Mouse (Mus musculus) stomach, embryonic 16.5 days (tissue): Measurements from ENCODE around the gene Npr1. TPM values are rescaled to one million over a fixed set of nuclear protein-coding genes. Genes with fewer than 3 reads are reported as not detected.
A peak's percentile ranks its signal among the peaks of the same experiment; 100 is the strongest.

Experiments used
- ATAC-seq: fragments of 200-750 bp; cut with Nextera tagmentation; 2 replicates; pipeline ENCODE4 v1.8.0; 2017; ENCODE audit warnings: moderate number of reproducible peaks, moderate TSS enrichment; ENCODE audit not compliant: insufficient read depth, low FRiP score
- H3K27ac ChIP-seq: fragments of 300-500 bp; sonication (generic); 2 replicates; pipeline ENCODE4 v1.5.1; 2014; ENCODE audit warnings: low read length
- H3K27me3 ChIP-seq: fragments of 300-500 bp; sonication (generic); 2 replicates; pipeline ENCODE4 v1.6.1; 2014; ENCODE audit warnings: low read length, control low read depth, mixed read lengths; ENCODE audit not compliant: control insufficient read depth, insufficient read depth
- H3K36me3 ChIP-seq: fragments of 300-500 bp; sonication (generic); 2 replicates; pipeline ENCODE4 v1.6.1; 2014; ENCODE audit warnings: low read length; ENCODE audit not compliant: control insufficient read depth, insufficient read depth
- H3K4me1 ChIP-seq: fragments of 300-500 bp; sonication (generic); 2 replicates; pipeline ENCODE4 v1.6.1; 2014; ENCODE audit warnings: low read length, control low read depth, mixed read lengths; ENCODE audit not compliant: control insufficient read depth, insufficient read depth
- H3K4me2 ChIP-seq: fragments of 300-500 bp; sonication (generic); 2 replicates; pipeline ENCODE4 v1.6.1; 2014; ENCODE audit warnings: low read depth, low read length, mixed read lengths
- H3K4me3 ChIP-seq: fragments of 300-500 bp; sonication (generic); replicated peaks from 2 replicates; pipeline ENCODE4 v1.5.1; 2014; ENCODE audit warnings: mild to moderate bottlenecking, low read length
- H3K9ac ChIP-seq: fragments of 300-500 bp; sonication (generic); 2 replicates; pipeline ENCODE4 v1.6.1; 2014; ENCODE audit warnings: low read length
- H3K9me3 ChIP-seq: fragments of 300-500 bp; sonication (generic); replicated peaks from 2 replicates; pipeline ENCODE4 v1.6.1; 2016; ENCODE audit warnings: low read length, control low read depth; ENCODE audit not compliant: control insufficient read depth
- WGBS: fragments of 180-500 bp; shearing (Covaris S2); extraction: QIAGEN DNeasy Blood & Tissue Kit; methylation state at CpG from one replicate; pipeline ENCODE4 v1.1.7; 2014; 5-methylcytosine and 5-hydroxymethylcytosine counted together
- polyA plus RNA-seq: library from polyadenylated mRNA; unstranded; fragments of >200 nt; fragmentation: Nextera tagmentation; extraction: Ambion mirVana; gene quantifications from 2 replicates; pipeline ENCODE4 v1.2.1, GENCODE M21; 2015

The Npr1 gene
- 5.9 and 6.4 TPM in 2 replicates for polyA plus RNA-seq

DNA sequence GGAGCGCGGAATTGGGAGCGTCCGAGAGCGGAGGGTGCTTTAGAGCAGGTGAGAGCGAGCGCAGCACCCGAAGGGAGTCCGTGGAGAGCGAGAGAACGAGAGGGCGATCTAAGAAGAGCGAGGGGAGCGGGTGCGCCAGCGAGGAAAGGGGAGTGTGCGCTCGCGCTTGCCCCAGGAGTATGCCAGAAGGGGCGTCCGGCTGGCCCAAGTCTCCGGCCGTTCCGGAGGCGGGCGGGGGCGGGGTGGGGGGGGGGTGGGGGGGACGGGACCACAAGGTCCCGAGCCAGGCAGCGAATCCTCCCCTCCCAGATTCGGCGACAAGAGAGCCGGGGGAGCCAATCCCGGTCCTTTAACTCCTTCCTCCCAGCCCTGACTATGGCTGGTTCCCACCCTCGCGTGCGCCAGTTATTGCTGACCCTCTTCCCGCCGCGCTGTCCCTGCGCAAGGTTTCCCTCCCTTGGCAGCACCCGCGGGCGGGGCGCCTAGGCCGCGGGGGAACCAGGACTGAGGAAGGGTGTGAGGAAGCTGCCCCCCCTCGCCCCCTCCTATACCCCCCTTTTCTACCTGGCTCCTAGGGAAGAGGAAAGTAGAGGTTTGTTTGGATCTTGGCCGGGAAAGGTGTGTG, at the start of gene Npr1:
Gene Npr1 (minus strand): TSS at position 181 of the 625 bp plus-strand sequence.
- H3K27ac ChIP-seq: no peak within 1 kb of the TSS
- 0% methylated on average over 36 of the region's 49 CpGs for WGBS

DNA sequence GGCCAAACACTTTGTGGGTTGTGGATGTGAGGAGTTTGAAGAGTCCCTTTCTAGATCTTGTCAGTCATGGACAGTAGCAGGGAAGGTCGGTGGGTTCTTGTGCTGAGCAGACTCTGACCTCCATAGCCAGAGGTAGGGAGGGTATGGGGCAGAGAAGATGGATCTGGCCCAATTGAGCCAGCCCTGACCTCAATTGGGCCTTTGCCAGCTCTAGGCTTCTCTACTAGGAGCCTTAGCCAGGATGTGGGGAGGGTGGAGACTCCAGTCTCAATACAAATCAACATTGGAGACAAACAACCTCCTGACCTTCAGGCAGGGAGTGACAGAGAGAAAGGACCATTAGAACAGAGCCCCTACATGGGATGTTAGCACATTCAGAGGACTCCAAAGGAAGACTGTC, 49.6 kb upstream of the Npr1 start:
- peak overlapping the region; percentile 76; the same call in 1 of the 2 replicates for H3K27ac ChIP-seq
- ATAC-seq: no peak

More for the DNA sequence above, at the start of gene Npr1:
- peak; percentile 32; the same call in 1 of the 2 replicates for ATAC-seq
- peaks cover 6% of the 10 kb centered on the region; the same call in 1 of the 2 replicates for H3K4me1 ChIP-seq
- peak within 1 kb of the TSS; percentile 62 for H3K4me3 ChIP-seq
- no peaks in the 10 kb centered on the region for H3K36me3 ChIP-seq
- H3K4me2 ChIP-seq: peak within 1 kb of the TSS; percentile 99
- H3K27me3 ChIP-seq: peaks cover 22% of the 10 kb centered on the region
- no peaks in the 10 kb centered on the region for H3K9me3 ChIP-seq
- peak within 1 kb of the TSS; percentile 70 for H3K9ac ChIP-seq

GRCm38 (mm10) chr3:90514691-90515090, 49.0 kb upstream of the Npr1 start:
- peak overlapping the region; percentile 92 for H3K4me2 ChIP-seq
- WGBS: 0% methylated on average over 10 of the region's 10 CpGs
- 0 out of 2 replicates have a peak, but pooled peaks cover 3% of the 10 kb centered on the region for H3K27me3 ChIP-seq
- H3K27ac ChIP-seq: peak overlapping the region; percentile 76
- peak overlapping the region; percentile 73 for H3K9ac ChIP-seq
- no peaks in the 10 kb centered on the region for H3K36me3 ChIP-seq
- H3K4me1 ChIP-seq: peaks cover 13% of the 10 kb centered on the region
- no peaks in the 10 kb centered on the region for H3K9me3 ChIP-seq
- ATAC-seq: peak; percentile 80
- peak overlapping the region; percentile 50 for H3K4me3 ChIP-seq

More for the DNA sequence above, 49.6 kb upstream of the Npr1 start:
- H3K4me1 ChIP-seq: peaks cover 13% of the 10 kb centered on the region
- peak overlapping the region; percentile 73 for H3K9ac ChIP-seq
- no peaks in the 10 kb centered on the region for H3K36me3 ChIP-seq
- H3K4me3 ChIP-seq: peak overlapping the region; percentile 50
- H3K4me2 ChIP-seq: peak overlapping the region; percentile 92
- H3K27me3 ChIP-seq: 0 out of 2 replicates have a peak, but pooled peaks cover 3% of the 10 kb centered on the region
- H3K9me3 ChIP-seq: no peaks in the 10 kb centered on the region
- 47% methylated on average over 1 of the region's 1 CpGs for WGBS

GRCm38 (mm10) chr3:90513796-90514590, 48.3 kb upstream of the Npr1 start, which contains the start of the genes S100a1 and S100a13:
Gene S100a1, minus strand, starts transcription at chr3:90514392.
Gene S100a13, plus strand, starts transcription at chr3:90514435.
- Histone ChIP-seq H3K36me3 (no peaks in the 10 kb centered on the region), H3K4me1 (peaks cover 13% of the 10 kb centered on the region), H3K4me2 (peak within 1 kb of the TSS; percentile 92), H3K4me3 (peak within 1 kb of the TSS; percentile 50), H3K27me3 (0 out of 2 replicates have a peak, but pooled peaks cover 3% of the 10 kb centered on the region), H3K9me3 (no peaks in the 10 kb centered on the region), H3K27ac (peak within 1 kb of the TSS; percentile 76), H3K9ac (peak within 1 kb of the TSS; percentile 73)
- WGBS: 4% methylated on average over 25 of the region's 25 CpGs
- ATAC-seq: peak; percentile 63

GRCm38 (mm10) chr3:90512948-90513642, 47.4 kb upstream of the Npr1 start:
- no peak for ATAC-seq
- H3K4me1 ChIP-seq: peaks cover 14% of the 10 kb centered on the region
- 76% methylated on average over 9 of the region's 9 CpGs for WGBS
- H3K36me3 ChIP-seq: no peaks in the 10 kb centered on the region
- H3K4me3 ChIP-seq: peak overlapping the region; percentile 50
- H3K9me3 ChIP-seq: no peaks in the 10 kb centered on the region
- H3K4me2 ChIP-seq: peak overlapping the region; percentile 92
- no peak overlapping the region for H3K27ac ChIP-seq
- H3K27me3 ChIP-seq: 0 out of 2 replicates have a peak, but pooled peaks cover 3% of the 10 kb centered on the region
- H3K9ac ChIP-seq: peak overlapping the region; percentile 73; the same call in 1 of the 2 replicates

DNA sequence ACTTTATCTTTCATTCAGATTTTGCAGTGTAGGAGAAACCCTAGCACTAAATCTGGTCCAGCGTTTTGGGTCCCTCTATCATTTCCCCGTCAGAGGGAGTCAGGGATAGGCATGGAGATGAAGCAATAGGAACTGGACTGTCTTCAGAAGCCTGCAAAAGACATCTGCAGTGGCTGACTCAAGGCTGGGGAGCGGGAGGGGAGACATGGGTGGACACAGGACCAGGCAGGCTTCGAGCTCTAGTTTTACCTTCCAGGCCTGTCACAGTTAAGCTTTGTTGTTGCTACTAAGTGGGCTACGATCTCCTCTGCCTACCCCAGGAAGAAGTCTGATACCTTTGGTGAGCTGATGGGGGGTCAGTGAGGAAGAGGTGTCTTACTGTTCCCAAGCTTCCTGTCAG, 46.6 kb upstream of the Npr1 start:
- Histone ChIP-seq H3K36me3 (peaks cover under 1% of the 10 kb centered on the region; the same call in 1 of the 2 replicates), H3K9me3 (no peaks in the 10 kb centered on the region), H3K27me3 (0 out of 2 replicates have a peak, but pooled peaks cover 3% of the 10 kb centered on the region), H3K4me1 (peaks cover 23% of the 10 kb centered on the region), H3K27ac (no peak overlapping the region), H3K4me2 (no peak overlapping the region), H3K9ac (no peak overlapping the region), H3K4me3 (no peak overlapping the region)
- no peak for ATAC-seq
- 86% methylated on average over 5 of the region's 5 CpGs for WGBS

DNA sequence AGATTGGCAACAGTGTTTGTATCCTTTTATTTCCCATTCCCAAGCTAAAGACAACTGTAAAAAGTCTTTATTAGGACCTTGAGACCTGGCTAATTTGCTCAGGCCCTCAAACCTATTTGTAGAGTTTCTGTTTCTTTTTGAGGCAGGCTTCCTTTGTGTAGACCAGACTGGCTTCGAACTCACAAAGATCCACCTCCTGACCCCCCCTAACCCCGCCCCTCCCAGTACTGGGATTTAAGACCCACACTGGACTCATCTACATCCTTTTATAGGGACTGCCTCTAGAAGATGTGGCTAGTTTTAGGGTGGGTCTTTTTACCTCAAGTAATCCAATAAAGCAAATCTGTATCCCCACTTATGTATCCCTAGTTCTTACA, 44.1 kb upstream of the Npr1 start:
- Histone ChIP-seq H3K27ac (peak overlapping the region; percentile 31; the same call in 1 of the 2 replicates), H3K36me3 (peaks cover 15% of the 10 kb centered on the region; the same call in 1 of the 2 replicates), H3K9ac (peak overlapping the region; percentile 37), H3K4me3 (peak overlapping the region; percentile 97), H3K9me3 (no peaks in the 10 kb centered on the region), H3K4me2 (peak overlapping the region; percentile 47), H3K4me1 (peaks cover 21% of the 10 kb centered on the region), H3K27me3 (0 out of 2 replicates have a peak, but pooled peaks cover 3% of the 10 kb centered on the region)
- ATAC-seq: no peak
- 22% methylated on average over 2 of the region's 2 CpGs for WGBS

GRCm38 (mm10) chr3:90508950-90509746, 43.5 kb upstream of the Npr1 start, which contains the start of gene Chtop:
Gene Chtop, minus strand, starts transcription at chr3:90509498.
- H3K27ac ChIP-seq: peak within 1 kb of the TSS; percentile 96
- H3K9me3 ChIP-seq: no peaks in the 10 kb centered on the region
- peak within 1 kb of the TSS; percentile 100 for H3K9ac ChIP-seq
- 0 out of 2 replicates have a peak, but pooled peaks cover 3% of the 10 kb centered on the region for H3K27me3 ChIP-seq
- WGBS: under 1% methylated on average over 64 of the region's 66 CpGs
- H3K4me1 ChIP-seq: peaks cover 21% of the 10 kb centered on the region
- ATAC-seq: peak; percentile 94
- H3K4me3 ChIP-seq: peak within 1 kb of the TSS; percentile 97
- peak within 1 kb of the TSS; percentile 72 for H3K4me2 ChIP-seq
- H3K36me3 ChIP-seq: peaks cover 15% of the 10 kb centered on the region; the same call in 1 of the 2 replicates
